Mouse (Mus musculus): ENCODE measurements around the gene Ikzf3.
A peak's percentile ranks its signal among the peaks of the same experiment; 100 is the strongest.

Ikzf3 gene

GRCm38 (mm10) chr11:98568326-98568725, 22.5 kb upstream of the Ikzf3 start:
- DNase-seq (ENCODE audit: low spot score) = no peak

DNA sequence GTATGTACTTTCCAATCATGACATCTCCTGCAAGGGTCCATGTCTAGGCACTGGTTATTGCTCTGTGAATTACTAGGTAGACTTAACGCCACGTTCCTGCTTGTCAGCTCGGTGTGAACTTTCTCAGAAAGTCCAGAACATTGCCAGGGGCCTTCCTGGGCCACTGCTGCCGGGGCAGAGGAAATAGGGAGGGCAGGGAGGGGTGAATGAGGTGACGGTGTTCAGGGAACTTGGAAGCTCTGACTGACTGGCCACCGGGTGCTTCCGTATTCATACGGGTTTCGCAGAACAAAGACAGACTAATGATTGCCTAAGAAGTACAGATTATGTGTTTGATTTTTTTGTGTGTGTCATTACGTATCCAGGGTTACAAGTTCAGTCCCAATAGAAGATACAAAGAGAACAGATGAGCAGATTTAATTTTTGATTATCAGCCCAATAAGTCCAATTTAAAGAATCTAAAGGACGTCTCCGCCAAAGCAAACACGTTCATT, 18.1 kb upstream of the Ikzf3 start:
- DNase-seq (ENCODE audit: low spot score) = no peak

- no peak for DNase-seq (ENCODE audit: low spot score)
These were observed 17.2 kb upstream of the Ikzf3 start for GRCm38 (mm10) chr11:98563025-98563424.

DNA sequence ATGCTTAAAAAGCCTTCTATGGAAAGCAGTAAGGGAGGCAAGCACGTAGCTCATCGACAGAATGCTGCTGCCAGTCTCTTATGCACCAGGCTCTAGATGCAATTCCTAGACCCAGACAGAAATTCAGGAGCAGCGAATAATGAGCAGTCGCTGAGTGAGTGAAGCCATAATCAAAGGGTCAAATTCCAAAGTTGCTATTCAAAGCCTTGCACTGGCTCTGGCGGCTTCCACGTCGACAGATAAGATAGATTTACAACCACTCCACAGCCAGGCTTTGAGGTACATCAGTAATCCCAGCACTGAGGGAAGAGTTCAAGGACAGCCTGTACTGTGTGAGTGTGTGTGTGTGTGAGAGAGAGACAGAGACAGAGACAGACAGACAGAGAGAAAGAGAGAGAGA, 15.1 kb upstream of the Ikzf3 start:
- DNase-seq (ENCODE audit: low spot score) = no peak

DNA sequence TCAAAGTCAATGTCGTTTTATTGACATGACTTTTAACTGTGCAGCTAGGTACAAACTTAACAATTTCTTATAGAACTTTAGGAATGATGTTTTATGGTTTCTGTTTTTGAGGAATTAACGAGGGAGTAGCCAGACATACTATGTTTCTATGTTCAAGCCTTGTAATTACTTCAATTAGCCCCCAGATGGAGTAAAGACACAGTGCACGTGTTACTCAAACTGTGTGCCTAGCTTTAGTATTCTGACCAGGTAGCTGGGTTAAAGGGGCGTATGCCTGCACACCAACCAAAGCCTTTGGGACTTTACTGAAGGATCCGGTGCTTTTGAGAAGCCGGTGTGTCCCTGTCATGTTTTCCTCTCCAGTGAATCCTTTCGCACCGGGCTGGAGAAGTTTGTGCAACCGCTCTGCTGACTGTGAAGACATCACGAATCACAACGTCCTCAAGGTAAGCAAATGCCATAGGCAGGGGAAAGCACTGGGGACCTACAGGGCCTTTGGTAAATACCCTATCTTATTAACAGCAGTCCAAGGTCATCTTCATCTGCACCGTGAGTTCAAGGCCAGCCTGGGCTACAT, 9.4 kb upstream of the Ikzf3 start:
- no peak for DNase-seq (ENCODE audit: low spot score)

DNA sequence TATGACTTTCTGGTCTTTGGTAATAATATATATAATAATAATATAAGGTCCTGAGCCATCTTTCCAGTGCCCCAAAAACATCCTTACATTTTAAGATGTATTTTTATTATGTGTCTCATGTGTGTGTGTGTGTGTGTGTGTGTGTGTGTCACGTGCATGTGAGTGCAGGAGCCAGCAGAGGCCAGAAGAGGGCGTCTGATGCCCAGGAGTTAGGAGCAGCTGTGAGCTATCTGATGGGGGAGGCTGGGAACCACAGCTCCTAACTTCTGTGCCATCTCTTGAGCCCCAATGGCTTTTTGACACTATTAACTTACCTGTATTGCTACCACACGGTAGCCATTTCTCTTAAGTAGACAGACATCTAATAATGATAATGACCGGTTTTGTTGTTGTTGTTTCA, 8.1 kb upstream of the Ikzf3 start:
- DNase-seq (ENCODE audit: low spot score) = no peak

GRCm38 (mm10) chr11:98550975-98551828, 5.4 kb upstream of the Ikzf3 start, which contains the start of gene Zpbp2:
Gene Zpbp2, plus strand, starts transcription at chr11:98551097.
- peak; percentile 90 for DNase-seq (ENCODE audit: low spot score)

DNA sequence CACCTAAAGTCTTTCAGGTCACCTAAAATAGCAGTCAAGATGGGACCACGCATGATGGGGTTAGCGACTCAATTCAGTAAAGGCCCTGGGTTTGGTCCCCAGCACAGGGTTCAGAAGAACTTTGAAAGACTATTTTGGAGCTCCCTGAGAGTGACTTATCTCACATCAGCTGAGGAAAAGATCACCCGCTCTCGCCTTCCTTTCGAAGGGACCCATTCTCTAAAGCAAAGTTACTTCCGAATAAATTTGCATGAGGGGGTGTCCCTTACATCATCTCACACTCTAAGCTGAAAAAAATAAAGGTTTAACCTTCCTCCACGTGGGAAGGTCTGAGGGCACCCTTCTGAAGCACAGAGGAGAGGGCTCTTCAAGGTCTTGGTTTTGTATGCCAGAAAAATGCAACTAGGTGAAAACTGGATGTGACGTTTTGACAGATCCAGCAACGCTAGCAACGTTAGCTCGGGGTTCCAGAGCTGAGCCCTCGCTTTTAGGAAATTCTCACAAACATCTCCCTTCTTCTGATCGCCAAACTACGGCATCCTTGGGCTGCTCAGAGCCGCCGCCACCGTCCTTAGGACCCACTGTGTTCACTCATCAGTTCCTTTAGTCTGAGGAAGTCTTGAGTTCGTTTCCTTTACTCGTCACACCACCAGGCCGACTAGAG, 4.6 kb upstream of the Ikzf3 start:
- DNase-seq (ENCODE audit: low spot score) = no peak

DNA sequence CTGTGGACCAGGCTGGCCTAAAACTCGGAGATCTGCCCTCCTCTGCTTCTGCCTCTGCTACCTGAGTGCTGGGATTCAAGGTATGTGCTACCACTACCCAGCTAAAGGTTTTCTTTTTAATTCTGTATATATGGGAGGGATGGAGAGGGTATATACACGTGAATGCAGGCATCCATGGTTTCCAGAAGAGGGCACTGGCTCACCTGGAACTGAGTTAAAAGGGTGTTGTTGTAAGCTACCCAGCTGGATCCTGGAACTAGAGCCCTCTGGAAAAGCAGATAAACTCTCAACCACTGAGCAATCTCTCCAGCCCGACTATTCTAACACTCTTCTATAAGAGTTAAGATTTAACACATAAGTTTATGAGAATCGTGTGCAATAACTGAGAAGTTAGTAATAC, 3.5 kb upstream of the Ikzf3 start:
- DNase-seq (ENCODE audit: low spot score) = no peak

DNA sequence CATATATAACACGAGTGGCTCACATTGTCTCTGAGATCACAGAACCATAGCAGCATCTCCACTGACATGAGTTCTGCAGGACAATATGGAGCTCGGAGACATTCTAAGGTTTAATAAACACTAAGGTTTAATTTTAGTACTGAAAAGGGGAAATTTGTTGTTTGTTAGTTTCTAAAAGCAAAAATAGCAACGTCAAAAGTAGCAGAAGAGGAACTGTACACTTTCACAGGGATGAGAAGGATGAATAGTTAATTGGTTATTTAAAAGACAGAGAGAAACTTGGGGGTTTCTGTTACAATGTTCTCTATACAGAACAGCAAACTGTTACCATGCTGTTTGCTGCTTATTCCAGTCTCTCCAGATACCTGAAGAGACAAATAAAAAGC, 1.5 kb upstream of the Ikzf3 start:
- DNase-seq (ENCODE audit: low spot score) = no peak

DNA sequence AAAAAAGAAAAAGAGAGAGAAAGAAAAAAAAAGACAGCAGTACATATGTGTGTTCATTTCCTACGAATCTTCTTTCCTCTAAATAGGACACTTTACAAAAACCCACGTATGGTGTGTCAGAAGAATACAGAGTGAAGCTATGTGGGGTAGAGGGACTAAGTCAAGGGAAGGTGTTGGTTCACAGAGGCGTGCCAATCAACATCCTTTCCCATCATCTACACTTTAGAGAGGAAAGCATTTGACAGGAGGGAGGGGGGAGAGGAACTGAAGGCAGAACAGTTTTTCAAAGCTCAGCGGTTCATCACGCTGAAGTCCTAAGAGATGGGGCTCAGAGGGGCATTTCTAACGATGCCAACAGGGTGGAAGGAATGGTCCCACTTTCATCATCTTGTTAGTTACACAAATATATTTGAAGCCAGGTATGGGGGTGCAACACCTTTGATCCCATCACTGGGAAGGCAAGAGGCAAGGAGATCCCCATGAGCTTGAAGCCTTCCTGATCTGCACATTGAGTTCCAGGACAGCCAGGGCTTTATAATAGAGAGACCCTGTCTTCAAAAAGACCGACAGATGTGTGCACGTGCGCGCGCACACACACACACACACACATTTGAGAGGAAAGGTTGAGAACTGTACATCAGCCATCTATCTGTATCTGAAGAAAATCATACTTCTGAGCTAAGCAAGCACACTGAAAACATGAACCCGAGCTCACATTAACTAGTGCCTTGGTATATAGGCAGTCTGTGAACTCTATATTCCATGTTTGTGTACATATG, 887 bp upstream of the Ikzf3 start:
- no peak for DNase-seq (ENCODE audit: low spot score)

GRCm38 (mm10) chr11:98544890-98545677, 747 bp downstream of the Ikzf3 start:
- no peak for DNase-seq (ENCODE audit: low spot score)

- DNase-seq (ENCODE audit: low spot score) = no peak
These were observed 2.4 kb downstream of the Ikzf3 start for GRCm38 (mm10) chr11:98543414-98543813.

DNA sequence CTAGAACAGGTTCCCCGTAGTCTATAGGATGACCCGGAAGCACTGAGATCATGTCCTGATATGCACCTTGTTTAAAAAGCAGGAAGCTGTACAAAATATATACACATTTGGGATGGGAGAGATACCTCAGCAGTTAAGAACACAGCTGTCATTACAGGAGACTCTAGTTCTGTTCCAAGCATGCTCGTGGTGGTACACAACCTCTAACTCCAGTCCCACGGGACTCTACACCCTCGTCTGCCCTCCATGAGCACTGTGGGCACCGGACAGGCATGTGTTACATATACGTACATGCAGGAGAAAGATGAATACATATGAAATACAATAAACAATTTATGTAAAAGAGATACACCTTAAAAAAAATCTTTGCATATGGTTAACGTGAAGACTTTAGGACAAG, 3.3 kb downstream of the Ikzf3 start:
- no peak for DNase-seq (ENCODE audit: low spot score)

GRCm38 (mm10) chr11:98540319-98540718, 5.5 kb downstream of the Ikzf3 start:
- DNase-seq (ENCODE audit: low spot score) = no peak

DNA sequence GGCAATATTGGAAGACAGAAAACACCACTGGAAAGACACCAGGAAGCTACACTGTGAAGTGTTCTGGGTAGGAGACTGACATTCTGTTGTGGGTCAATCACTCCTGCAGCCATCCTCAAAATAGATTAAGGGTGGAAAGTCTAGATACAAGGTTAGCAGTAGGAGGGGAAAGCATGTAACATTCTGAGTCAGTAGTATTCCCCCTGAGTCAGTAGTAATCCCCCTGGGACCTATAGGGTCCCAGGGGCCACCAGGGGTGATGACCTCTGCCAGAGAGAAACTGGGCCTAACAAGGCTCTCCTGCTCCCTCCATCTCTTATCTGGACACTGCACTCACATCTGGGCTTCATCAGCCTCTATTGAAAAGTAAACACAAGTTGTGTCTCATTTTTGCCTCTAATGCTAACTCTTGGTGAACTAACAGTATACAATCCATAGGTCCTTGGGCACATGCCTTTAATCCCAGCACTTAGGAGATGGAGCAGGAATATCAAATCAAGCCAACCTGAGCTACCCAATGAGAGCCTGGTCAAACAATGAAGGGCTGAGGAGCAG, 8.3 kb downstream of the Ikzf3 start:
- no peak for DNase-seq (ENCODE audit: low spot score)

GRCm38 (mm10) chr11:98526824-98527461, 18.9 kb downstream of the Ikzf3 start:
- no peak for DNase-seq (ENCODE audit: low spot score)

GRCm38 (mm10) chr11:98525140-98525539, 20.7 kb downstream of the Ikzf3 start:
- no peak for DNase-seq (ENCODE audit: low spot score)

GRCm38 (mm10) chr11:98520468-98520867, 25.4 kb downstream of the Ikzf3 start:
- DNase-seq (ENCODE audit: low spot score) = no peak

DNA sequence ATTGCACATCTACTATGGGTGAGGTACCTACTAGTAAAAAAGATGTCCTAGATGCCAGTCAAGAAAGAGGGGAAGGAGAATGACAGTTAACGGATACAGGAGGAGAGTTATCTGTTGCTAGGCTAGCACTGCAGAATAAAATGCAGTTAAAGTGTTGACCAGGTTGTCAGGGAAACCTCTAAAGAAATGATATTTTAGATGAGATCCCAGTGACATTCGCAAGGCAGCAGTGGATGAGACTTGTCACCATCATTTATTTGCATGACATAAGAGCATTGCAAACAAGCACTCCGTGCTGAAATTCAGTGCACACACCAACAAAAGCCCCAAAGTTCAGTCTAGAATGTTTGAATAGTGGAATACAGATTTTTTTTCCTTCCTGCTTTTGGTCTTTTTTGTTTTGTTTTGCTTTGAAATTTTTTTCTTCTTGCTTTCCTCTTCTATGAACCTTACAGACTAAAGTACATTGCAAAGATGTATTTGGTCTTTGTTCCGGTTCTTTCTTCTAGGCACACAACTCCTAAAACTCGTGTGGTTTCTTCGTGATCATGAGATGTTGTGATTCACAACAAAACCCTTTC, 32.4 kb downstream of the Ikzf3 start:
- DNase-seq (ENCODE audit: low spot score) = no peak

Data from testis, postnatal 14 days (tissue).